Mouse (Mus musculus): ENCODE measurements around the gene Olfr624. TPM values are rescaled to one million over a fixed set of nuclear protein-coding genes. Genes with fewer than 3 reads are reported as not detected.

The Olfr624 gene
- polyA plus RNA-seq, 1 experiment: 0.03 TPM

DNA sequence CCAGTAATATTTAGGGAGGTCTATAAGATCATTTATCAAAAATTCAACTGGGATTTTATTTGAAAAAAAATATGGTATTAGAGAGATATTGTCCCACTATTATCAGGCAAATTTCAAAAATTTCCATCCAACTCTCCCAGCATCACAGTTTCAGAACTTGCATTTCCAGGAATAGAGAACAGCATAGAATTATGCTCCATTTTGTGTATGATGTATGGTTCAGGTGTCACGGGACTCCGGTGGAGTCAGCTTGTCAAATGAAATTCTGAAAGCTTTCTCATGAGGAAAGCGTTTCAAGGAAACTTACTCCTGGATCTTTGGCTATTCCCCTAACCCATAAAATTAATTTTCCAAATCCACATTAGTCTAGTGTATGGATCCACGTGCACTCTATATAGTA, 26.9 kb downstream of the Olfr624 start:
- Histone ChIP-seq H3K4me1 (replicated peaks; ENCODE audit: control insufficient read depth, insufficient read depth, low read length) (no peaks in the 10 kb centered on the region), H3K27ac (ENCODE audit: control insufficient read depth, insufficient read depth, low read length) (no peak overlapping the region), H3K27me3 (ENCODE audit: control insufficient read depth, insufficient read depth, low read length) (no peaks in the 10 kb centered on the region), H3K4me3 (ENCODE audit: control insufficient read depth, insufficient read depth, low read length) (no peak overlapping the region), H3K36me3 (ENCODE audit: control insufficient read depth, insufficient read depth, low read length) (no peaks in the 10 kb centered on the region)
- DNase-seq: no peak
- TF ChIP-seq POLR2A (IDR thresholded peaks at IDR 0.05; ENCODE audit: control insufficient read depth, extremely low read depth, insufficient read depth, low read length, poor library complexity) (no peak), CTCF (IDR thresholded peaks at IDR 0.05; ENCODE audit: borderline replicate concordance, control insufficient read depth, extremely low read depth, insufficient read depth, low read length, poor library complexity) (no peak)
- 94% methylated on average over 4 of the region's 4 CpGs for WGBS

- Histone ChIP-seq H3K4me1 (replicated peaks; ENCODE audit: control insufficient read depth, insufficient read depth, low read length) (no peaks in the 10 kb centered on the region), H3K36me3 (ENCODE audit: control insufficient read depth, insufficient read depth, low read length) (no peaks in the 10 kb centered on the region), H3K27ac (ENCODE audit: control insufficient read depth, insufficient read depth, low read length) (no peak within 1 kb of the TSS), H3K27me3 (ENCODE audit: control insufficient read depth, insufficient read depth, low read length) (no peaks in the 10 kb centered on the region), H3K4me3 (ENCODE audit: control insufficient read depth, insufficient read depth, low read length) (no peak within 1 kb of the TSS)
- TF ChIP-seq CTCF (IDR thresholded peaks at IDR 0.05; ENCODE audit: borderline replicate concordance, control insufficient read depth, extremely low read depth, insufficient read depth, low read length, poor library complexity) (no peak), POLR2A (IDR thresholded peaks at IDR 0.05; ENCODE audit: control insufficient read depth, extremely low read depth, insufficient read depth, low read length, poor library complexity) (no peak)
- no peak for DNase-seq
- 92% methylated on average over 1 of the region's 1 CpGs for WGBS
These were observed 28.4 kb downstream of the Olfr624 start, which contains the start of gene Olfr622 for GRCm38 (mm10) chr7:103642602-103643001. Olfr622 (minus strand) TSS chr7:103642702.

GRCm38 (mm10) chr7:103636795-103637194, 34.2 kb downstream of the Olfr624 start:
- Histone ChIP-seq H3K36me3 (ENCODE audit: control insufficient read depth, insufficient read depth, low read length) (no peaks in the 10 kb centered on the region), H3K4me3 (ENCODE audit: control insufficient read depth, insufficient read depth, low read length) (no peak overlapping the region), H3K27me3 (ENCODE audit: control insufficient read depth, insufficient read depth, low read length) (no peaks in the 10 kb centered on the region), H3K27ac (ENCODE audit: control insufficient read depth, insufficient read depth, low read length) (no peak overlapping the region), H3K4me1 (replicated peaks; ENCODE audit: control insufficient read depth, insufficient read depth, low read length) (no peaks in the 10 kb centered on the region)
- DNase-seq: no peak
- TF ChIP-seq POLR2A (IDR thresholded peaks at IDR 0.05; ENCODE audit: control insufficient read depth, extremely low read depth, insufficient read depth, low read length, poor library complexity) (no peak), CTCF (IDR thresholded peaks at IDR 0.05; ENCODE audit: borderline replicate concordance, control insufficient read depth, extremely low read depth, insufficient read depth, low read length, poor library complexity) (no peak)

Other genes starting within 250 kb of the Olfr624 start
- gene Olfr605, start 225.8 kb downstream of the Olfr624 start, polyA plus RNA-seq (2012; rRNA removed): not detected in 2 replicates
- not detected in 2 replicates for gene Olfr606, start 222.1 kb downstream of the Olfr624 start, polyA plus RNA-seq (2012; rRNA removed)
- not detected in 2 replicates for gene Olfr607, start 207.0 kb downstream of the Olfr624 start, polyA plus RNA-seq (2012; rRNA removed)
- not detected in 2 replicates for gene Olfr608, start 201.3 kb downstream of the Olfr624 start, polyA plus RNA-seq (2012; rRNA removed)
- not detected in 2 replicates for gene Olfr609, start 173.1 kb downstream of the Olfr624 start, polyA plus RNA-seq (2012; rRNA removed)
- not detected in 2 replicates for gene Olfr610, start 159.1 kb downstream of the Olfr624 start, polyA plus RNA-seq (2012; rRNA removed)
- not detected in 2 replicates for gene Olfr611, start 150.3 kb downstream of the Olfr624 start, polyA plus RNA-seq (2012; rRNA removed)
- gene Olfr612, start 128.5 kb downstream of the Olfr624 start, polyA plus RNA-seq (2012; rRNA removed): not detected in 2 replicates
- not detected in 2 replicates for gene Olfr613, start 123.1 kb downstream of the Olfr624 start, polyA plus RNA-seq (2012; rRNA removed)
- gene Olfr615, start 115.1 kb downstream of the Olfr624 start, polyA plus RNA-seq (2012; rRNA removed): not detected in 2 replicates
- not detected in 2 replicates for gene Olfr616, start 102.0 kb downstream of the Olfr624 start, polyA plus RNA-seq (2012; rRNA removed)
- not detected in 2 replicates for gene Olfr617, start 98.1 kb downstream of the Olfr624 start, polyA plus RNA-seq (2012; rRNA removed)
- not detected in 2 replicates for gene Olfr618, start 81.1 kb downstream of the Olfr624 start, polyA plus RNA-seq (2012; rRNA removed)
- not detected in 2 replicates for gene Olfr619, start 70.6 kb downstream of the Olfr624 start, polyA plus RNA-seq (2012; rRNA removed)
- not detected in 2 replicates for gene Olfr620, start 58.7 kb downstream of the Olfr624 start, polyA plus RNA-seq (2012; rRNA removed)
- not detected in 2 replicates for gene Olfr622, start 28.5 kb downstream of the Olfr624 start, polyA plus RNA-seq (2012; rRNA removed)
- not detected in 2 replicates for gene Olfr623, start 7.5 kb downstream of the Olfr624 start, polyA plus RNA-seq (2012; rRNA removed)
- gene Olfr625-ps1, start 11.5 kb upstream of the Olfr624 start, polyA plus RNA-seq (2012; rRNA removed): not detected in 2 replicates
- not detected in 2 replicates for gene Olfr243, start 43.5 kb upstream of the Olfr624 start, polyA plus RNA-seq (2012; rRNA removed)
- not detected in 2 replicates for gene Olfr628, start 59.2 kb upstream of the Olfr624 start, polyA plus RNA-seq (2012; rRNA removed)
- not detected in 2 replicates for gene Olfr629, start 73.8 kb upstream of the Olfr624 start, polyA plus RNA-seq (2012; rRNA removed)
- not detected in 2 replicates for gene Olfr630, start 86.1 kb upstream of the Olfr624 start, polyA plus RNA-seq (2012; rRNA removed)
- not detected in 2 replicates for gene Olfr69, start 100.4 kb upstream of the Olfr624 start, polyA plus RNA-seq (2012; rRNA removed)
- not detected in 2 replicates for gene Olfr68, start 108.5 kb upstream of the Olfr624 start, polyA plus RNA-seq (2012; rRNA removed)
- not detected in 2 replicates for gene Olfr67, start 120.6 kb upstream of the Olfr624 start, polyA plus RNA-seq (2012; rRNA removed)
- 168 and 261 TPM in 2 replicates for gene Hbb-bt, start 142.8 kb upstream of the Olfr624 start, polyA plus RNA-seq (2012; rRNA removed)
- gene Hbb-bs, start 156.9 kb upstream of the Olfr624 start, polyA plus RNA-seq (2012; rRNA removed): 1,784 and 2,649 TPM in 2 replicates
- not detected in 2 replicates for gene Hbb-bh2, start 169.3 kb upstream of the Olfr624 start, polyA plus RNA-seq (2012; rRNA removed)
- 0.66 and 0.77 TPM in 2 replicates for gene Hbb-bh1, start 172.0 kb upstream of the Olfr624 start, polyA plus RNA-seq (2012; rRNA removed)
- gene Hbb-y, start 182.0 kb upstream of the Olfr624 start, polyA plus RNA-seq (2012; rRNA removed): 1.1 and 1.4 TPM in 2 replicates
- gene Olfr66, start 215.1 kb upstream of the Olfr624 start, polyA plus RNA-seq (2012; rRNA removed): not detected in 2 replicates
- not detected in 2 replicates for gene Olfr64, start 223.3 kb upstream of the Olfr624 start, polyA plus RNA-seq (2012; rRNA removed)
- not detected in 2 replicates for gene Olfr65, start 232.3 kb upstream of the Olfr624 start, polyA plus RNA-seq (2012; rRNA removed)

All from thymus, adult 2 months (tissue).